Mouse (Mus musculus) heart, postnatal 4 days (tissue): ENCODE data around the gene Dcbld2. TPM values are rescaled to one million over a fixed set of nuclear protein-coding genes. Genes with fewer than 3 reads are reported as not detected.

Experiments
- DNase-seq: peaks from one replicate; pipeline ENCODE4 v3.0.0; 2021
- total RNA-seq, 2 experiments: library from RNA; stranded (reverse); gene quantifications; 2 replicates each; pipeline ENCODE4 v1.2.3; 2021

The Dcbld2 gene
- total RNA-seq, 2 experiments from 2014 or later, result 36.3 to 38.7 TPM

GRCm38 (mm10) chr16:58450648-58451047 lies 42.4 kb downstream of the Dcbld2 start:
- DNase-seq, result no peak

- DNase-seq, result no peak
These were observed 43.4 kb downstream of the Dcbld2 start for GRCm38 (mm10) chr16:58451647-58452046.

GRCm38 (mm10) chr16:58453138-58453537 lies 44.9 kb downstream of the Dcbld2 start:
- peak; percentile 33 for DNase-seq

GRCm38 (mm10) chr16:58453820-58454219 lies 45.6 kb downstream of the Dcbld2 start:
- DNase-seq, result no peak

GRCm38 (mm10) chr16:58454617-58455016 lies 46.4 kb downstream of the Dcbld2 start:
- peak; percentile 75 for DNase-seq

DNA sequence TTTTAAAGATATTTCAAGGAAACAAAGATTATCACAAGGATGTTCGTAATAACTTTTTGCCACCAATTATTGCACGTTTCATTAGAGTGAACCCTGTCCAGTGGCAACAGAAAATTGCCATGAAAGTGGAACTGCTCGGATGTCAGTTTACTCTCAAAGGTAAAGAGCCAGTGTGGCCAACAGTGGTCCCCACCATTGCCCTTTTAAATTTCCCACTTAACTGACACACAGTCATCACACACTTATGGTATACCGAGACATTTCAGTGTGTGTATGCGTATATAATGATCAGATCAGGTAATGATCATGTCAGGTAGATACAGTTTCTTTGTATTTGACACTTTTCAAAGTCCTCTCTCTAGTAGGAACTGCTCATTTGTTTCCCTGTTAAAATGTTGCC lies 46.9 kb downstream of the Dcbld2 start:
- DNase-seq, result no peak

GRCm38 (mm10) chr16:58456445-58456844 lies 48.2 kb downstream of the Dcbld2 start:
- DNase-seq, result no peak

DNA sequence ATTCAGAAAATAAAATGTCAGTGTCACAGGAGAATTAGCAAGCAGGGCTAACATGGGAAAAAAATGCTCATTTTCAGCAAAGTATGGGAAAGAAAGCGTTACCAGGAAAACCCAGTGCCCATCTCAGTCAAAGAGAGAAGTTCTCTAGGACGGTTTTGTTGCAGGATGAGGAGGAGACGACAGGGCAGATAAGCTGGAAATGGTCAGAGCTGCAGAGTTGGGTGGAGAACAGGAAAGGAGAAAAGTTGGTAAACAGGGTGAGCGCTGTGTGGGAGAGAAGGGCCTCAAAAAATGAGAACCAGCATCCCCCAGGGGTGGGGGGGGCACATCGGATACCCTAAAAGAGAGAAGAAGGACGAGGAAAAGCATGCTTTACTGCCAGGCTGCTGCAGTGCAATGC lies 48.7 kb downstream of the Dcbld2 start:
- DNase-seq, result no peak

GRCm38 (mm10) chr16:58459966-58460365 lies 51.7 kb downstream of the Dcbld2 start:
- peak; percentile 29 for DNase-seq

GRCm38 (mm10) chr16:58460386-58460785 lies 52.1 kb downstream of the Dcbld2 start:
- no peak for DNase-seq

DNA sequence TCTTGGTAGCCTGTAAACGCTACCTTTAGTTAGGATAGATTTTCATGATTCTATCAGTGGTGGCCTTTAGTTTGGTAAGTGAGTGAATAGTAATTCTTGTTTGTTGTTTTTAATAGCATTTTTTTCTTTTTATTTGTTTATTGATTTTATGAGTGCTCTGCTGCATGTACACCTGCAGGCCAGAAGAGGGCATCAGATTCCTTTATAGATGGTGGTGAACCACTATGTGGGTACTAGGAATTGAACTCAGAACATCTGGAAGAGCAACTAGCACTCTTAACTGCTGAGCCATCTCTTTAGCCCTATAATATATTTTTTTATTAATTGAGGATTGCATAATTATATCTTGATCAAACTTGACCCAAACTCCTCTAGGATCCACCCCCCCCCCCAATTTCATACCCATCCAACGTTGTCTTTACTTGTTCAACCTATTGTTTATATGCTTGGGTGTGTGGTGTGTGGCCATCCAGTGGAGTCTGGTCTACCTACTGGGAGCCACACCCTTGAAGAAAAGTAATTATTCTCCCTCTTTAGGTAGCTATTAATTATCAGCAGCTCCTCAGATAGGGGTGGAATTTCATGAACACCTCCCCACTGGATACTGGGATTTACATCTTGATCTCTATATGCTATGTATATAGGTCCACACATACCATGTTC lies 53.7 kb downstream of the Dcbld2 start:
- no peak for DNase-seq

DNA sequence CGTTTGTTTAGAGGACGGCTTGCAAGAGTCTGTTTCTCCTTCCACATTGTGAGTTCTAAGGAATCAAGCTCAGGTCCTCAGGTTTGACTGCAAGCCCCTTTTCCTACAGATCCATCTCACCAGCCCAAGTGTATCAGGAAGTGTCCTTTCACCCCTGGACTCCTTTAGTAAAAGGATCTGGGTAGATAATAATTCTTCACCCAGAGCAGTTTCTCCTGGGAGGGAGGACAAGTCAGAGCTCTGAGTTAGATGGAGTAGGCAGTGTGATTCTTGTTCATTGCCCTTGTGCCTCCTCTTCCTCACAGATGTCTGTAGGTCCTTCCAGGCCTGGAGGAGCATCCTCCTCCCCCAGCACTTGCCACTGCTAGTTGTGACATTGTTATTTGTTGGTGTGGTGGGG lies 54.3 kb downstream of the Dcbld2 start:
- DNase-seq, result no peak

GRCm38 (mm10) chr16:58464051-58464450 lies 55.8 kb downstream of the Dcbld2 start:
- DNase-seq, result no peak

GRCm38 (mm10) chr16:58465412-58465811 lies 57.2 kb downstream of the Dcbld2 start:
- DNase-seq, result no peak

DNA sequence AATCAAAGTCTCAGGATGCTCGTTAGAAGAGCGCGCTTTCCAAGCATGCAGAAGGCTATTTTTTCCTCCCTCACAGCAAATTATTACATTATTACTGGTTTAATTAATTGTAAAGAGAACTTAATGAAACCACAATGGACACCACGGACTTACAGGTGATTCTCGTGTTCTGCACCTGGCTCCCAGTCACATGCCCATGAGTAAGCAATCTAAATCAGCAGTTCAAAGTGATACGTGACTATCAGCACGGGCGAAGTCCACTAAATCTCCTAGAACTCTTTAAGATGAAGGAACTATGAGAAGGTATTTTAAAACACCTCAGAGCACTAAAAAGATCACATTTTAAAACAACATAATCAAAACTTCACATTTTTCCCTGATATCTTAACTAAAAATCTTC lies 61.8 kb downstream of the Dcbld2 start:
- DNase-seq, result no peak

GRCm38 (mm10) chr16:58470841-58471240 lies 62.6 kb downstream of the Dcbld2 start:
- no peak for DNase-seq

DNA sequence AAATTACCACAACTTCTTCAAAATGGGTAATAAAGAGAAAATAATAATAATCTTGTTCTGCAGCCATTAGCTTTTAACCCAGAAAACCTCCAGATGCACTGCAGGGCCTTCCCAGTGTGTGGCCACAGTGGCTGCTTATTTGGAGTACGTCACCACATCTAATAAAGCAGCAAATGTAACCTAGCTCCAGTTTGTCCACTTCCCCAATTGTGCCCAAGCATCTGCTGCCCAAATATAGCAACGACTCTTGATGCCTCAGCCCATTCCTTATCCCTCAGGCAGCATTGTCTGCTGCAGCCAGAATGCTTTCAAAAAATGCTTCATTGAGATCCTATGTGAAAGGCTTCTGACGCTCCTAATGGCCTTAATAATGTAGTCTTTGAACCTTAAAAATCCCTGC lies 66.6 kb downstream of the Dcbld2 start:
- no peak for DNase-seq

DNA sequence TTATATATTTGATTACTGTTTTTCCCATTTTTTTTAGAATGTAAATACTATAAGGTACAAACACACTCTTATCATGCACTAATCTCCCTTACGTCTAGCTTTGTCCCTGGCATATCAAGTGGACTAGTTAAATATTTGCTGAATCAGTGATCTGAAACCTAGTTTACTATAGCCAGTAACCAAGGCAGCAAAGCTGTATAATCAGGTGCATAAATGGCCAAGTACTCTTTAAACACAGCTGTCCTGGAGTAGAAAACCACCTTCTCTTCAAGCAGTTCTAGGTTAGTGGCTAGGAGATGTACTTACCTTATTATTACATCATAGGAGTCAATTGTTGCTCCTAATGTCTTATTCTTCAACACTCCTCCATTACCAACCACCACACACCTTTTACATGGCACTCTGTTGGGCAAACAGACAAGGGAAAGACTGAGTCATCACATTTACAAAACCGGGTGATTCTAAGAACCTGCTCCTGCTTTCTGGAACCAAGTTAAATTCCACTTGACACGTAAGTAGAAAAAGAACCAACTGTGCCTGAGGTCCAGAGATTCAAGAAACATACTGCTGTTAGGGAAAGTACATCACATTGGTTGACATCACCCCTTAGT lies 67.4 kb downstream of the Dcbld2 start:
- DNase-seq, result no peak

GRCm38 (mm10) chr16:58476363-58476762 lies 68.1 kb downstream of the Dcbld2 start:
- DNase-seq, result peak; percentile 38

DNA sequence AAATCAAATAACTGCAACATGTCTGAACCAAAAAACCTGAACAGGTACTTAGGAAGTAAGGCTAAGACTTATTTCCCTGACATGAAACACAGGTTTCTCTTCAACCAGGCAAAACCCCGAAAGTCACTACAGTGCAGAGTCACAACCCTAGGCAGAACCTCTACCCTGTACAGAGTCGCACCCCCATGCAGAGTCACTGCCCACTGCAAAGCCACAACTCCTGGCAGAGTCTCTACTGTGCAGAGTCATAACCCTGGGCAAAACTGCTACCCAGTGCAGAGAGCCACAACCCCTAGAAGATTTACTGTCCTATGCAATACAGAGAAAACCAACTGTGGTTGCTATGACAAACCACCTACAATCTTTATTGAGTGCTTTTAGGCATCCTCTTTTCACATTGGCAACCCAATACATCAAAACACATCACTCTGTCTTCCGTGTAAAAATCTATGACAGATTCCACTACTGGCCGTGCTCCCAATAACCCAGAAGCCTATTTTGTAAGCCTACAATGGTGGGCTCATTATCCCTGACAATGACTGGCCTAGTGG lies 71.7 kb downstream of the Dcbld2 start:
- no peak for DNase-seq

- DNase-seq, result no peak
These were observed 73.1 kb downstream of the Dcbld2 start for GRCm38 (mm10) chr16:58481219-58481905.

- no peak for DNase-seq
These were observed 73.6 kb downstream of the Dcbld2 start for GRCm38 (mm10) chr16:58481906-58482270.

- DNase-seq, result no peak
These were observed 74.1 kb downstream of the Dcbld2 start for GRCm38 (mm10) chr16:58482296-58482695.

DNA sequence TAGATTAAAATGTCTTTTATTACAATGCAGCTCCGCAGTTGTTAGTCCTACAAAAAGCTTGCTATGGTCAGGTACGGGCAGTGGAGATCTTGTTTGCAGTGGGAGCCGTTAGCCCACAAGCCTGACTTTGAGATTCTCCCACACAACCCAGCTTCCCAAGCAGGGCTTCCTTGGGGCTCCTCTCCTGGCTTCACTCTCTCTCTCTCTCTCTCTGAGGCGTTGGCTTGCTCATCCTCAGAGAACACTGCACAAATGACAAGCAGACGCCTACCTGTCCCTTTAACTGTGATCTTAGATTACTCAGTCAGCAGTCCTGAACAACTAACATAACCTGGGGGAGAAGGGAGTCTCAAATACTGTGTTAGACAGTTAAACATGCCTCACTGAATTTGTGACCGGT lies 79.6 kb downstream of the Dcbld2 start:
- no peak for DNase-seq
